Mouse (Mus musculus): ENCODE measurements around the gene Cltc.
"Not testable (repeated sequence)": the region's sequence is repeated elsewhere in the genome, so short reads cannot be mapped to it uniquely, and the experiment has no call there.

Cltc gene

GRCm38 (mm10) chr11:86738956-86739355 lies 18.4 kb downstream of the Cltc start:
- no peak for DNase-seq (ENCODE audit: low spot score in 2 of 2)

- DNase-seq (ENCODE audit: low spot score in 2 of 2): not testable (repeated sequence)
Measured at GRCm38 (mm10) chr11:86738308-86738707, 19.1 kb downstream of the Cltc start.

- DNase-seq (ENCODE audit: low spot score in 2 of 2): no peak
Measured at GRCm38 (mm10) chr11:86737301-86738000, 19.9 kb downstream of the Cltc start.

GRCm38 (mm10) chr11:86734993-86735392 lies 22.4 kb downstream of the Cltc start:
- no peak for DNase-seq (ENCODE audit: low spot score in 2 of 2)

GRCm38 (mm10) chr11:86734241-86734939 lies 23.0 kb downstream of the Cltc start:
- no peak for DNase-seq (ENCODE audit: low spot score in 2 of 2)

GRCm38 (mm10) chr11:86731443-86731842 lies 25.9 kb downstream of the Cltc start:
- no peak for DNase-seq (ENCODE audit: low spot score in 2 of 2)

- no peak for DNase-seq (ENCODE audit: low spot score in 2 of 2)
Measured at GRCm38 (mm10) chr11:86725607-86726006, 31.8 kb downstream of the Cltc start.

- DNase-seq (ENCODE audit: low spot score in 2 of 2): no peak
Measured at GRCm38 (mm10) chr11:86724982-86725381, 32.4 kb downstream of the Cltc start.

GRCm38 (mm10) chr11:86724004-86724403 lies 33.4 kb downstream of the Cltc start:
- DNase-seq (ENCODE audit: low spot score in 2 of 2): no peak

GRCm38 (mm10) chr11:86719390-86719789 lies 38.0 kb downstream of the Cltc start:
- no peak for DNase-seq (ENCODE audit: low spot score in 2 of 2)

GRCm38 (mm10) chr11:86718369-86718768 lies 39.0 kb downstream of the Cltc start:
- DNase-seq (ENCODE audit: low spot score in 2 of 2): no peak

- no peak for DNase-seq (ENCODE audit: low spot score in 2 of 2)
Measured at GRCm38 (mm10) chr11:86717306-86718065, 39.9 kb downstream of the Cltc start.

GRCm38 (mm10) chr11:86714606-86715005 lies 42.8 kb downstream of the Cltc start:
- DNase-seq (ENCODE audit: low spot score in 2 of 2): no peak

GRCm38 (mm10) chr11:86701151-86701550 lies 56.2 kb downstream of the Cltc start:
- no peak for DNase-seq (ENCODE audit: low spot score in 2 of 2)

GRCm38 (mm10) chr11:86695461-86695860 lies 61.9 kb downstream of the Cltc start:
- DNase-seq (ENCODE audit: low spot score in 2 of 2): no peak

- no peak for DNase-seq (ENCODE audit: low spot score in 2 of 2)
Measured at GRCm38 (mm10) chr11:86692546-86692945, 64.8 kb downstream of the Cltc start.

GRCm38 (mm10) chr11:86691956-86692355 lies 65.4 kb downstream of the Cltc start:
- DNase-seq (ENCODE audit: low spot score in 2 of 2): no peak

- no peak for DNase-seq (ENCODE audit: low spot score in 2 of 2)
Measured at GRCm38 (mm10) chr11:86691482-86691881, 65.9 kb downstream of the Cltc start.

GRCm38 (mm10) chr11:86690383-86690782 lies 67.0 kb downstream of the Cltc start:
- no peak for DNase-seq (ENCODE audit: low spot score in 2 of 2)

GRCm38 (mm10) chr11:86685366-86685765 lies 72.0 kb downstream of the Cltc start:
- DNase-seq (ENCODE audit: low spot score in 2 of 2): no peak

- DNase-seq (ENCODE audit: low spot score in 2 of 2): no peak
Measured at GRCm38 (mm10) chr11:86684126-86685012, 73.0 kb downstream of the Cltc start.
